ENCODE assay signal across 9 mouse cellular contexts in genomic region chr9:31253866-31254696, GRCm38 (mm10). TPM values are rescaled to one million over a fixed set of nuclear protein-coding genes. Genes with fewer than 3 reads are reported as not detected.
DNase-seq lines count a peak whose midpoint lies in the region; ATAC-seq and TF ChIP-seq lines count a peak whose summit lies in the region.
"Had no signal": no experiment of that assay in that cellular context is flagged by ENCODE, and none has a peak within 500 bp of the region (broad histone marks: within the 10 kb centered on the region; RNA-seq: fewer than 3 reads in every experiment).

No protein-coding gene starts in this region.

- no peak for TF ChIP-seq EP300 in heart, adult 2 months (IDR thresholded peaks at IDR 0.05; ENCODE audit: insufficient read depth, low read depth, low read length)

- no peak for TF ChIP-seq CTCF in heart, adult 2 months (IDR thresholded peaks at IDR 0.05)
- no peak for TF ChIP-seq CTCF in liver, adult 2 months (IDR thresholded peaks at IDR 0.05; ENCODE audit: low read depth, low read length)

- DNase-seq in heart, adult 2 months = peak; percentile 24 to 35
- no peak for DNase-seq in heart, postnatal 25 days (ENCODE audit: low spot score)
- peak; percentile 42 for DNase-seq in 416B (ENCODE audit: low read depth)
- peak; percentile 34 for DNase-seq in c-Kit-positive CD71-positive TER-119-positive erythroid progenitor cells, embryonic 14.5 days (ENCODE audit: low spot score)
- peak; percentile 85 for DNase-seq in liver, adult 2 months (ENCODE audit: extremely low read depth, low read depth, low spot score)
- DNase-seq in left cerebral cortex, postnatal 10 days (ENCODE audit: extremely low spot score in 1 of 2, low spot score in 2 of 2) = no peak
- no peak for DNase-seq in midbrain, embryonic 14.5 days

- TF ChIP-seq POLR2A in heart, adult 2 months (IDR thresholded peaks at IDR 0.05; ENCODE audit: insufficient read depth, low read depth, low read length) = no peak
- no peak for TF ChIP-seq POLR2A in liver, adult 2 months (IDR thresholded peaks at IDR 0.05; ENCODE audit: extremely low read depth, insufficient read depth, low read length)

- H3K4me3 ChIP-seq in heart, adult 2 months = peak overlapping the region; percentile 24; the same call in 1 of the 2 replicates
- H3K4me3 ChIP-seq in liver, adult 2 months (ENCODE audit: insufficient read depth, low read depth, low read length) = no peak overlapping the region; the same call in 1 of the 2 replicates
- no peak overlapping the region for H3K4me3 ChIP-seq in midbrain, embryonic 14.5 days (replicated peaks; ENCODE audit: low read depth, low read length)
- H3K4me3 ChIP-seq: neural tube, embryonic 12.5 days had no signal

- no peaks in the 10 kb centered on the region for H3K79me2 ChIP-seq in heart, adult 2 months (replicated peaks; ENCODE audit: control insufficient read depth, insufficient read depth, low read length)
- H3K79me2 ChIP-seq in liver, adult 2 months (ENCODE audit: control insufficient read depth, insufficient read depth, low read length) = no peaks in the 10 kb centered on the region

- H3K27ac ChIP-seq in heart, adult 2 months = peak overlapping the region; percentile 75
- H3K27ac ChIP-seq in liver, adult 2 months (replicated peaks; ENCODE audit: insufficient read depth, low read depth, low read length) = peak overlapping the region; percentile 73
- H3K27ac ChIP-seq in midbrain, embryonic 14.5 days (replicated peaks; ENCODE audit: low read depth, low read length) = no peak overlapping the region
- H3K27ac ChIP-seq: neural tube, embryonic 12.5 days had no signal

- no peak overlapping the region for H3K9ac ChIP-seq in heart, adult 2 months (ENCODE audit: low read depth, low read length)
- no peak overlapping the region for H3K9ac ChIP-seq in liver, adult 2 months (ENCODE audit: low read depth, low read length)
- H3K9ac ChIP-seq in midbrain, embryonic 14.5 days (replicated peaks; ENCODE audit: low read length) = no peak overlapping the region
- H3K9ac ChIP-seq: neural tube, embryonic 12.5 days had no signal

- intact Hi-C loops in heart, adult 2 months (cut with DNase I) = loop anchor here (1.0 to 5.0 kb wide), 2 partner anchors 26 to 42 kb away; partner anchors contain the start of genes Aplp2 and Prdm10
- intact Hi-C loops in heart, postnatal 25 days (cut with DNase I) = loop anchor here (2.0 kb wide), 1 partner anchor 25 kb away; no protein-coding TSS in a partner anchor
- intact Hi-C loops in left cerebral cortex, postnatal 10 days (cut with DNase I) = no loop called here

- no peak for ATAC-seq in inflammation-experienced regulatory T-cells, adult 6 months
- no peak for ATAC-seq in midbrain, embryonic 14.5 days (ENCODE audit: low FRiP score, low TSS enrichment)

- no peaks in the 10 kb centered on the region for H3K27me3 ChIP-seq in heart, adult 2 months (ENCODE audit: control insufficient read depth, insufficient read depth, low read length)
- H3K27me3 ChIP-seq in liver, adult 2 months (ENCODE audit: control insufficient read depth, insufficient read depth, low read length) = no peaks in the 10 kb centered on the region
- H3K27me3 ChIP-seq in midbrain, embryonic 14.5 days (ENCODE audit: control insufficient read depth, insufficient read depth, low read length) = no peaks in the 10 kb centered on the region
- H3K27me3 ChIP-seq: neural tube, embryonic 12.5 days had no signal

- H3K4me2 ChIP-seq in midbrain, embryonic 14.5 days (ENCODE audit: low read length) = no peak overlapping the region

- no peaks in the 10 kb centered on the region for H3K9me3 ChIP-seq in midbrain, embryonic 14.5 days (ENCODE audit: control insufficient read depth, low read length)
- H3K9me3 ChIP-seq: neural tube, embryonic 12.5 days had no signal

- H3K4me1 ChIP-seq in heart, adult 2 months (ENCODE audit: control insufficient read depth, insufficient read depth, low read length) = peaks cover 5% of the 10 kb centered on the region
- peaks cover 7% of the 10 kb centered on the region; the same call in 1 of the 2 replicates for H3K4me1 ChIP-seq in liver, adult 2 months (ENCODE audit: control insufficient read depth, insufficient read depth, low read length)
- no peaks in the 10 kb centered on the region for H3K4me1 ChIP-seq in midbrain, embryonic 14.5 days (ENCODE audit: control insufficient read depth, insufficient read depth, low read length)
- H3K4me1 ChIP-seq: neural tube, embryonic 12.5 days had no signal

- WGBS in heart, adult 2 months = 60% methylated on average over 11 of the region's 11 CpGs
- WGBS in liver, adult 2 months = 39% methylated on average over 11 of the region's 11 CpGs
- 82% methylated on average over 11 of the region's 11 CpGs for WGBS in midbrain, embryonic 14.5 days

- no peaks in the 10 kb centered on the region for H3K36me3 ChIP-seq in heart, adult 2 months (ENCODE audit: control insufficient read depth, insufficient read depth, low read length)
- no peaks in the 10 kb centered on the region for H3K36me3 ChIP-seq in liver, adult 2 months (ENCODE audit: control insufficient read depth, insufficient read depth, low read length)
- no peaks in the 10 kb centered on the region for H3K36me3 ChIP-seq in midbrain, embryonic 14.5 days (ENCODE audit: control insufficient read depth, insufficient read depth, low read length)
- H3K36me3 ChIP-seq: neural tube, embryonic 12.5 days had no signal

RNA-seq across cellular contexts. Expression of gene Prdm10, which starts 26.3 kb away (rescaled TPM):
- total RNA-seq in heart, adult 2 months (2021) = 1 to 10 TPM; 5.1 to 5.4 TPM
- polyA plus RNA-seq in heart, adult 2 months (2012; rRNA removed) = 4.8 and 5.7 TPM in 2 replicates
- 1 to 10 TPM; 5.1 to 5.4 TPM for total RNA-seq in heart, postnatal 25 days (2021)
- total RNA-seq in liver, adult 2 months (2014; rRNA removed) = 2.7 and 3.6 TPM in 2 replicates
- polyA plus RNA-seq in liver, adult 2 months (2012; rRNA removed) = 4.5 and 4.8 TPM in 2 replicates
- 10 to 100 TPM; 17.3 to 17.6 TPM for total RNA-seq in left cerebral cortex, postnatal 10 days (2021)
- 1 to 10 TPM; 7.7 to 9.0 (median 8.5) TPM for polyA plus RNA-seq in inflammation-experienced regulatory T-cells, adult 6 months (2017; shearing (Covaris generic))
- 9.1 and 9.7 TPM in 2 replicates for polyA plus RNA-seq in midbrain, embryonic 14.5 days (2014; fragmentation: Nextera tagmentation; extraction: Ambion mirVana)

RNA-seq across cellular contexts. Expression of gene Aplp2, which starts 42.5 kb away (rescaled TPM):
- 100 to 1,000 TPM; 285 to 294 TPM for total RNA-seq in heart, adult 2 months (2021)
- polyA plus RNA-seq in heart, adult 2 months (2012; rRNA removed) = 413 and 640 TPM in 2 replicates
- total RNA-seq in heart, postnatal 25 days (2021) = 100 to 1,000 TPM; 285 to 296 TPM
- 195 and 214 TPM in 2 replicates for total RNA-seq in liver, adult 2 months (2014; rRNA removed)
- 260 and 276 TPM in 2 replicates for polyA plus RNA-seq in liver, adult 2 months (2012; rRNA removed)
- 100 to 1,000 TPM; 480 to 510 TPM for total RNA-seq in left cerebral cortex, postnatal 10 days (2021)
- 100 to 1,000 TPM in 1 of 3 experiments, 10 to 100 TPM in 2; 65.4 to 108 (median 70.8) TPM for polyA plus RNA-seq in inflammation-experienced regulatory T-cells, adult 6 months (2017; shearing (Covaris generic))
- 239 and 313 TPM in 2 replicates for polyA plus RNA-seq in midbrain, embryonic 14.5 days (2014; fragmentation: Nextera tagmentation; extraction: Ambion mirVana)

Comparison
In these comparisons a context has a peak if more than half of its experiments do, and no peak if none do; other contexts are left out.
1. DNase-seq: peak in heart, adult 2 months (2 of 2), 416B (single experiment), c-Kit-positive CD71-positive TER-119-positive erythroid progenitor cells, embryonic 14.5 days (single experiment) and liver, adult 2 months (single experiment); none in heart, postnatal 25 days (single experiment), left cerebral cortex, postnatal 10 days (0 of 2) and midbrain, embryonic 14.5 days (single experiment).